Mouse (Mus musculus): ENCODE data around the gene Taok3.

Gene Taok3

DNA sequence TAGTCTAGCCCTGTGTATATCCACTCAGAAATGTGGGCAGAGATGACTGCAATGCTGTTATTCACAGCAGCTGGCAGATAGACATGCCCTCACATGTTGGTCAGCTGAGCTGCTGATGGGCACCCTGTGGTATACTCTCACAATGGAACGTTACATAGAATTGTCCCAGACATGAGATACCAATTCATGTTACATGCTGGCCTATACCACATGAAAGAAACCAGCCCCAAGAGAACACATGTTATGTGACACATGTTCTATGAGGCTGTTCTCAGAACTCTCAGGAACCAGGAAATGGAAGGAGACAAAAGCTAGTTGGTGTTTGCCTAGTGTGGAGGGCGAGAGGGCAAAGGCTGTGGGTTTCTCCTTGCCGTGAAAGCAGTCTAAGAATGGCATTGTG lies 62.5 kb downstream of the Taok3 start:
- DNase-seq (ENCODE audit: low spot score) = no peak

DNA sequence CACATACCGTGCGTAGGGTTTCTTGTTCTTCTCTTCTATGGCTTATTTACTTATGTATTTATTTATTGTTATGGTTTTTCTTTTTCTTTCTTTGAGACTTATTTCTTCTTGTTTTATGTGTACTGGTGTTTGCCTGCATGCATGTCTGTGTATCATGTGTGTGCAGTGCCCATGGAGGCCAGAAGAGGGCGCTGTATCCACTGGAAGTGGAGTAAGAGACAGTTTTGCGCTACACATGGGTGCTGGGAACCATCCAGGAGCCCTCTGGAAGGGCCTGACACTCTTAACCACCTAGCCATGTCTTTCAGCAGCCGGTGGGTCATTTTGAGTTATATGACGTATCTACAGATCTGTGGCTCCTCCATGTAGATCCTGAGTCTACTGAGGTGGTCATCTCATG lies 64.9 kb downstream of the Taok3 start:
- no peak for DNase-seq (ENCODE audit: low spot score)

DNA sequence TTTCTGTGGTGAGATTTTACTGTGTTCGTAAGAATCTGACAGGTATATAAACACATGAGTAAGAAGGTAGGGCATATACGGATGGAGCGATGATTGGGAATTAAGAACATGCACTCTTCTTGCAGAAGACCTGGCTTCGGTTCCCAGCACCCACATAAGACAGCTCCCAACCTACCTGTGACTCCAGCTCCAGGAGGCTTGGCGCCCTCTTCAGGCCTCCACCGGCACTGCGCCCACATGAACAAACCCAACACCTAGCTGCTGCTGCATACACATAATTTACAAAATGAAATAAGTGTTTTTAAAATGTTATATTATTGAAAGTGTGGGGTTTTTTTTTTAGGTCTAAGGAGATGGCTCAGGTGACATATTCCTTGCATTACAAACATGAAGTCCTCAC lies 65.7 kb downstream of the Taok3 start:
- DNase-seq (ENCODE audit: low spot score) = no peak

DNA sequence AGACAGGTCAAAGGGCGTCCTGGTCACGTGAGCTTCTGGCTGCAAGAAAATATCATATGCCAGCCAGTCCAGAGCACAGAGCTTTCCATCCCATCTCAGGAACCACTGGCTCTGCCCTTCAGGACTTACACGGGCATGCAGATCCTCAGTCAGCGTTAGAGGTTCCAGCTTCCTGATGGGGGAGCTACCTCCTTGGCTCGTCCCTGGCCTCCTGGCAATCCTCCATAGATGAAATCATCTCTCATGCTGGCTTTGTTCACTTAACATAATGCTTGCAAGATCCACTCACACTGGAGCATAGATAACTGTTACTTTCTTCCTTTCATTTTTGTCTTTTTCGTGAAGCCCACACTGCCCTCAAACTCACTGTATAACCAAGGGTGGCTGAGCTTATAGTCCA lies 72.1 kb downstream of the Taok3 start:
- no peak for DNase-seq (ENCODE audit: low spot score)

DNA sequence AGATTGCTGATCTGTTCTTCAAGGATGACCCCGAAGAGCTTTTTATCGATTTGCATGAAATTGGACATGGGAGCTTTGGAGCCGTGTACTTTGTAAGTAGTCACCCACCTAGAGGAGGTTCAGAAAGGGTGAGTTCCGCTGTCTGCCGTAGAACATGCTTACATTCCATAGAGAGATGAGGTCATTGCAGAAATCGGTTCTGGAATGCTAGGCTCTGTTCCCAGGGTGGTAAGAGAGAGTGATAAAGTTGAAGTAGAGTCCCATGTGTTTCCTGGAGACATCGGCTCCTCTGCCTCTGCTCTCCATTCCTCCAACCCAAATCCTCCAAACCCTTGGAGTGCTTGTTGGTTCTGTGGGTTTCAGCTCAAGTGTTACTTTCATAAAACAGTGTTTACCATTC lies 73.8 kb downstream of the Taok3 start:
- no peak for DNase-seq (ENCODE audit: low spot score)

DNA sequence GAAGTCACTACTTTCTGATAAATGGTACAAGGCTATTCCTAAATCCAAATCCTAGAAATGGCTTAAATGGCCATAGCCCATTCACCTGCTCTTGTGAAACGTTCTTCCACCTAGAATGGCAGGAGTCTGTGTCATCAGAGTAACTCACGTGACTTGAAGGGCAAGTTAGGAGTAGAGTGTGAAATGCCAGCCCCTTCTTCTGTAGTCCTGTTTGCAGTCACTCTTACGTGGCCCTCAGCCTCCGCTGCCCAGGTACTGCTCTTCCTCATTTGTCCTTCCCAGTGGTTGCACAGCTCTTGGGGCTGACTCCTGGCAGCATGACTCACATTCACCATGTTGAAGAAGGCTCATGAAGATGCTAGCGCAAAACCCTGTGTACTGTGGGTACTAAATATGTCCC lies 74.7 kb downstream of the Taok3 start:
- DNase-seq (ENCODE audit: low spot score) = no peak

DNA sequence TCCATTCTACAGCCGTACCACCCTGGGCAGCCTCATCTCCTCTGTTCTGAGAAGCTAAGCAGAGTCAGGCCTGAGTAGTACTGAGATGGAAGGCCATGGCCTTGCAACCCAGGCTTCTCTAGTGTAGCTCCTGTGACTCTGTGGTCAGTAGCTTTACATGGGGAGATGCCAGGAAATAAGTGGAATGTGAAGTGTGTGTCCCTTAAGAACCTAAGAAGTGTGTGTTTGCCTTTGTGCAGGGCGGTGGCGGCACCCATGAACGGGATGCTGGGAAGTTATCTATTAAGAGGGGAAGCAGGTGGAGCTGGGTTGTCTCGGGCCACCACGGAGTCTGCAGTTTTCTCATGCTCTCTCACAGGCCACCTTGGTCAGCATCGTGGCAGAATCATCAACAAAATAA lies 76.6 kb downstream of the Taok3 start:
- DNase-seq (ENCODE audit: low spot score) = no peak

DNA sequence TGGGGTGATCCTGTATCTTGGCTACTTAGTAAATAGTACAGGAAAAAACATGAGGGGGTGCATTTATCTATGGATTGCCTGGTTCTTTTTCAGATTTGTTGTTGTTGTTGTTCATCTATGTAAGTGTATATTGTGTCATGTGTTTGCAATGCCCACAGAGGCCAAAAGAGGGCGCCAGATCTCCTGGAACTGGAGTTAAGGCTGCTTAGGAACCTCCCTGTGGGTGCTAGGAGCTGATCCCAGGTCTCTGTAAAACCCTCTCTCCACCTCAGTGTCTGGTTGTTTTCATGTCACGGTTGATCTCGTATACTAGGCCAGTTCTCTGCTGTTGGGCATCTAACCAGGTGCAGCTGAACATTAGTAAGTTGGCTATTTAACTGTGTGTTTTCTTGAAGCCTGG lies 78.5 kb downstream of the Taok3 start:
- DNase-seq (ENCODE audit: low spot score) = no peak

DNA sequence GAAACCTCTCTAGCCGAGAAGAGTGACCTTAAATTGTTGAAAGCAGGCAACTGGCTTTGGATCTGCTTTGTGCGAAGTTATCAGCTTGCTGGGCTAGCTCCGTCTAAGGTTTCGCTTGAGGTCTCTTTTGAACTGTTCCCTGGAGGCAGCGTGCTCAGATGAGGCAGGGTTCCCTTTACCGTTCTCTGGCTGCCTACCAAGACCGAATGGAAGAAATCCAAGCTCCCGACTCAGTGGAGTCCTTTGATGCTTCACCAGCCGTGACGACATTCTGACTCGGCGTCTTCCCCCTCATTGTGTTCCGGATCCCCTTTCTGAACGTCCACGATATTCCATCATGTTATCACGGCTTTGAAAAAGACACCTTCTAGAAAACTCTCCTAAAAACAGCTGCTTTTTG lies 87.4 kb downstream of the Taok3 start:
- DNase-seq (ENCODE audit: low spot score) = no peak

DNA sequence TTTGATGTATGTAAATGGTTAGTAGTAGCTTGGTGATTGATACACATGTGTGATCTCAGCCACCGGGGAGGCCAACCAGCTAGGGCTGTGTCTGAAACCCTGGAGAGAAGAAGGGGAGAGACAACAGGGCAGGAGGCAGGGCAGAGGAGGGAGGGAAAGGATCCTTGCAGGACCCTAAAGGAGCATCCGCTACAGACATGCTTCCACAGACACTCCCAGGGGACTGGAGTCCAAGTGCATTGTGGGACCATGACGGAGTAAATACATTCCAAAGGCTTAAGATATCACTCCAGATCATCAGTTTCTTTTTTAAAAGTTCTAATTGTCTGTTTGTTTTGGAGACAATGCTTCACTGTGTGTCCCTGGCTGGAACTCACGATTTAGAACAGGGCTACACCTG lies 94.1 kb downstream of the Taok3 start:
- no peak for DNase-seq (ENCODE audit: low spot score)

DNA sequence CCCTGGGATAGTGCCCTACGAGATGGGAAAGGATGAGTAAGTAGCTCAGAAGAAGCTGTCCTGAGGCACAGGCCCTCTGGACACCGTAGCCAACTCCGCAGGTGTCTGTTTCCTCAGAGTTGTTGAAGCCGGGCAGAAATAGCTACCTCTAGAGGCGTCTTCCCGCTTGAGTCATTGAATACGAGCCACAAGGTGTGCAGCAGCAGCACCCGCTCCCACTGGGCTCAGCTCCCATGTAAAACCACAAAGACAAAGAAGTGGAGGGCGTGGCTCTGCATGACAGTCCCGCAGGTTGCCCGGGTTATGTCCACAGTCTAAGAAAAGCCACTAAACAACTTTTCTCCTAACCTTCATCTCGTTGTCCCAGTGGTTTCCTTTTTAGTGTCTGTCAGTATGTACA lies 111.1 kb downstream of the Taok3 start:
- no peak for DNase-seq (ENCODE audit: low spot score)

DNA sequence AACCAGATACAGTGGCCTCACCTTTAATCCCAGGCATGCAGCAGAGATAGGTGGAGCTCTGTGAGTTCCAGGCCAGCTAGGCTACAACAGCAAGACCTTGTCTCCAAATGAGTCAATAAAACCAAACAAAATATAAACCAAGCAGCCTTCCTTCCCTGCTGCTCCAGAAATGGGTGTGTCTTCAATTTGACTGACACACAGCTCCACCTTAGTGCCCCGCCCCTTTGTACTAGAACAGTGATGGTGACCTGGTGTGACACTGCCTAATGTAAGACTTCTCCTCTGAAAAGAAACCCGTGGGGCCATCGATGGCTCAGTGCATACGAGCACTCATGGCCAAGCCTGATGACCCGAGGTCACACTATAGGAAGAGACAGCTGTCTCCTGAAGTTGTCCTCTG lies 116.6 kb downstream of the Taok3 start:
- no peak for DNase-seq (ENCODE audit: low spot score)

DNA sequence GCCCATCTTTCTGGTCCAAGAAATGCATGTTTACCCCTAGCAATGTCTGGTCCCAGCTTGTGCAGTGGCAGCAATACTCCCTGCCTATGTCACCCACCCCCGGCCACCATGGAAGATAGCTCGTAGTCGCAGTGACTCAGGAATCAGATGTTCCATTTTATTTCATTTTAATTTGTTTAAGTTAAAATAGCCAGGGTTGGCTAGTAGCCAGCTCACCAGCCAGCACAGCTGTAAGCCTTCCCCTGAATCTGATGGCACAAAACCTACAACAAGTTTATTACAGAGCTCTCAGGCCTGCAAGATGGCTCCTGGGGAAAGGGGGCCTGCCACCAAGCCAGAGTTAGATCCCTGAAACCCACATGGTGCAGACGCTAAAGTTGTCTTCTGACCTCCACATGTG lies 119.2 kb downstream of the Taok3 start:
- no peak for DNase-seq (ENCODE audit: low spot score)

DNA sequence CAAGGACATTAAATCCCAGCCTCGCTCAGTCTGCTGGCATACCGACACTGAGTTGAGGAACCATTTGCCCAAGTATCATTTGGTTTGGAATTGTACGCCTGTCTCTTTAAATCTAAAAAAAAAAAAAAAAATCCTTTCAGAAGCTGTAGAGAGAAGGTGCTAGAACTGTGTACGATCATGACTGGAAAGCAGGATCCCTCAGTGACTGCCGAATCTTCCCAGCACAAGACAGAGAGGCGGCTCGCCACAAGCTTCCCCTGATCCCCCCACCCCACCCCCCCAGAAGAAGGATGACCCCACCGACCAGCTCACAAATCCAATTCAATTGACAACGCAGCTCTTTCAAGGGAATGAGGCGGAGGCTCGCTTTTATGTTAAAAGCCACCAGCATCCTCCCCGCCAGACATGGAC lies 120.4 kb downstream of the Taok3 start:
- DNase-seq (ENCODE audit: low spot score) = no peak

DNA sequence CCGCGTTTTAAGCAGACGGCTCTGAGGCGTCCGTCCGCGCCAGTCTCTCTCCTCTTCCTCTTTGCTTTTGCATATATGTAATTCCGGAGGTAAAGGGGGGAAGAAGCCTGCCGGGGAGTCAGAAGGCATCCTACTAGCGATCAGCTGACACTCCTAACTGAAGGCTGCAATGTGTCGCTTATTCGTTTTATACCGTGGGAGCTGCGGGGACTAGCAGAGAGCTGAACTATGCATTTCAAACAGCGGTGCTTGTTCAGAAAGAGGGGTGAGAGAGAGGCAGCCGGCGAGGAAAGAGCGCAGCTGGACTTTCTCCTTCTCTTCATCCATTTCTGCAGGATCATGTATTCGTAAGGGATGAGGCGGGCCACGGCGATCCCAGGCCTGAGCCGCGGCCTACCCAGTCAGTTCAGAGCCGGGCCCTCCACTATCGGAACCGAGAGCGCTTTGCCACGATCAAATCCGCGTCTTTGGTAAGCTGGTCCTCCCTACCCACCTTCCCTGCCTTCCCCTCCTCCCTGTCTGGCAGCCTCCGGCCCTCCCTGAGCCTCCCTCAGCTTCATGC lies 120.9 kb downstream of the Taok3 start:
- DNase-seq (ENCODE audit: low spot score) = peak; percentile 3

DNA sequence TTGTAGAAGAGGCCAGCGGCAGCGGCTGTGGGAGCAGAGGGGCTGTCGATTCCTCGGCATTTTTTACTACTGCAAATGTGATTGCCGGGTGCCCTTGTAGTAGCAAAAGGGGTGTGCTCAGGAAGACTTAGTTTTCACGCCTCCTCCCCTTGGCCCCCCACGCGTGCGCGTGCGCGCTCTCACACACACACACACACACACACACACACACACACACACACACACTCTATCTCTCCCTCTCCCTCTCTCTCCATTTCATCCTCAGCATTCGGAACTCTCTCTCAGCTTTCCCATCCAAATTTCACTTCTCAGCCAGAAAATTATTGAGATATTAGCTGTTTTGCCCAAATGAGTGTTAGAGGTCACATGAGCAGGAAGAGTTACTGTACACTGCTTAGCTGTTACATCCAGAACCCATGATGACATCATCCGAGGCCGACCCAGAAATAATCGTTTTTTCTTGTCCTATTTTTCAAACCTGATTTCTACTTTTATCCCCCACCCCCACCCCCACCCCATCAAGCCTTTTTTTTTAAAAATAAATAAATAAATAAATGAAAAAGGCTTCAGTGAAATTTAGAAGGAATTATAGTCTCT lies 122.1 kb downstream of the Taok3 start:
- DNase-seq (ENCODE audit: low spot score) = no peak

DNA sequence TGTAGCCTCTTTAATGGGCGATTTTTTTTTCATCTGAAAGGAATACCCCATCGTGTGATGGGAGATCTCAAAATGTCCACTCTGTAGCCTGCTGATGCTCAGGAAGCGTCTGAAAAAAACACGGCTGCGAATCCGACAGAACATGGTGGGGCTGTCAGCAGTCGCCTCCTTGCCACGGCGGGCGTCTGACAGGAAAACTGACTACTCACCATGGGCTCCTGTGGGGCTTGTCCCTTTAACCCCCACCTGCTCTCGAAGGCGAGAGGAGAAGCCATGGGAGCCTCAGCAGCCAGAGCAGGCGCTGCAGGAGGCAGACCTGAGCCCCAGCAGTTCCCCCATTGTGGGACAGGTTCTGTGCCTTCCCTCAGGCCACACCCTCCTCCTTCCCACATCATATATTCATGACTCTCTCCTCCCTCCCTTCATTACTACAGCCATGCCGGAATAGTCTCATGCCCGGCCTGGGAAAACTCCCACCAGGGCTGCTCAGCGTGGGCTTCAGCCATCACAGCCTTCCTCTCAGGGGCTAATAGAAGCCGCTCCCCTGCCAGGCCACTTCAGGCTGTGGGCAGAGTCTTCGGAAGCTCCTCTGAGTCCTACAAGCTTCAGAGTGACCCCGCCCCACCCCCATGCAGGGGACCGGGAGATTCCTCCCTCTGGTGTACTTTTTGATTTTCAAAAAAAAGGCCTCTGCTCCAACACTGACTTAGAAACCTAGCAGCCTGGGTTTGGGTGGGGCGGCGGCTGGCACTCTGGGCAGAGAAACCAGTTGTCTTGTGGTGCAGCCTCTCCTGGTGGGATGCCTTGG lies 122.9 kb downstream of the Taok3 start:
- DNase-seq (ENCODE audit: low spot score) = no peak

DNA sequence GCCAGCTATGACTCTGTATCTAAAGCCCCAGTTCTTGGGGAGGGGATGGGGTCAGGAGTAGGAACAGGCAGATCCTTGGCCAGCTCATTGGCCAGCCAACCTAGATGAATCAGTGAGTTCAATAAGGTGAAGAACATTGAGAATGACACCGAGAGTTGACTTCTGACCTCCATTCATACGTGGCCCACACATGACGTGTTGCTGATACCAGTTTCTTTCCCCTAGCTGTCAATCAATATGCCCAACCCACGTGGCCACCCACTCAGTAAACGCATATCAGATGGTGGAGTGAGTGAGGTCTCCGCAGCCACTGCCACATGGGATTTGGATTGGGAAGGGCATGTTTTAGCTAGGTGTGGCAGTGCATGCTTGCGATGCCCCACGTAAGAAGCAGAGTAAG lies 125.2 kb downstream of the Taok3 start:
- no peak for DNase-seq (ENCODE audit: low spot score)

DNA sequence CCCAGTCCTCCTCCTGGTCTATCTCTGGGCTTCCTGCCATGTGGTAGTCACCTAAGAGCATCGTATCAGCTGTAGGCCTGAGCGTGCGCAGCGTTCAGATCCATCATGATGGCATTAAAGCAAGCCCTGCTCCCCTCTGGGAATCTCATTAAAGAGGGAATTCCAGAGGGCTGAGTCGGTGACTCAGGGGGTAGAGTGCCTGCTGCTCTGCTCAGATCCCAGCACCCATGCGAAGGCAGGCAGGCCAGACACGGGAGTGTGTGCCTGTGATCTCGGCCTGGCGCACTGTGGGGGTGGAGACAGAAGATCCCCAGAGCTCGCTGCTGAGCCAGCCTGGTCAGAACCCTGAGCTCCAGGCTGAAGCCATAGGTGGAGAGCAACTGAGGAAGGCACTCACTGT lies 128.4 kb downstream of the Taok3 start:
- DNase-seq (ENCODE audit: low spot score) = no peak

DNA sequence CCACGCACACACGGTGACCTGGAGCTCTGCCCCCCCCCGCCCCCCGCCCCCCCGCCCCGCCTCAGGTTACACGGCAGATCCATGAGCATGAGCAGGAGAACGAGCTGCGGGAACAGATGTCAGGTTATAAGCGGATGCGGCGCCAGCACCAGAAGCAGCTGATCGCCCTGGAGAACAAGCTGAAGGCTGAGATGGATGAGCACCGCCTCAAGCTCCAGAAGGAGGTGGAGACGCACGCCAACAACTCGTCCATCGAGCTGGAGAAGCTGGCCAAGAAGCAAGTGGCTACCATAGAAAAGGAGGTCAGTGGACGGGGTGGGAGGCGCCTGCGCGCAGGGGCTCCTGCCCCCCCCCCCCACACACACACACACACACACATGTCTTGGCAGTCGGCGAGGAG lies 130.9 kb downstream of the Taok3 start:
- DNase-seq (ENCODE audit: low spot score) = no peak

DNA sequence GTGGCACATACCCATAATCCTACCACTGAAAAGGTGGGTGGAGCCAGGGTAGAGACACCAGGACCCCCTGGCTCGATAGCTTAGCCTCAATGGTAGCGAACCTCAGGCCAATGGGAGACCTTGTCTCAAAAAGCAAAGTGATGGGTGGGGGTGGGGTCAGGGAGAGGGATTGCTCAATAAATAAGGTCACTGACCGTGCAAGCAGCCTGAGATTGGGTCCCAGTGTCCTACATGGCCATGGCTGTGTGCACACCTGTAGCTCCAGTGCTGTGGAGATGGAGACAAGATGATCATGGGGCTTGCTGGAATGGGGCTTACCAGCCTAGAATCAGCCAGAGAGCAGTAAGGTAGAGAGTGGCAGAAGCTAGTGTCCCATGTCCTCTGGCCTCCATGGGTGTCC lies 131.8 kb downstream of the Taok3 start:
- no peak for DNase-seq (ENCODE audit: low spot score)

DNA sequence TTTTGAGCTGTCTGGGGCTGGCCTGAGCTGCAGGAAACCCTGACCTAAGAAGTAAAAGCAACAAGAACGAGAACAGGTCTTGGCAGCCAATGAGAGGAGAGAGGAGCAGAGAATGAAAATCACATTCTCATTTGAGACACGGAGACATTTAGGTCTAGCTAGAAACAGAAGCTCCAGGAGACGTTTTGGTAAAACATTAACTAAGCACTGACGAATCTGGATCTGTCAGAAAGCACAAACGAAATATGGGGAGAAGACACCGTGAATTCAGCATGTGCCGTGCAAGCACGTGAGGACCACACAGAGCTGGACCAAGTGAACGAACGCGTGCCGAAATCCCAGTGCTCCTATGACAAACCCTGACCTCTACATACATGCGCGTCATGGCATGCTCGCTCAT lies 138.3 kb downstream of the Taok3 start:
- DNase-seq (ENCODE audit: low spot score) = no peak

DNA sequence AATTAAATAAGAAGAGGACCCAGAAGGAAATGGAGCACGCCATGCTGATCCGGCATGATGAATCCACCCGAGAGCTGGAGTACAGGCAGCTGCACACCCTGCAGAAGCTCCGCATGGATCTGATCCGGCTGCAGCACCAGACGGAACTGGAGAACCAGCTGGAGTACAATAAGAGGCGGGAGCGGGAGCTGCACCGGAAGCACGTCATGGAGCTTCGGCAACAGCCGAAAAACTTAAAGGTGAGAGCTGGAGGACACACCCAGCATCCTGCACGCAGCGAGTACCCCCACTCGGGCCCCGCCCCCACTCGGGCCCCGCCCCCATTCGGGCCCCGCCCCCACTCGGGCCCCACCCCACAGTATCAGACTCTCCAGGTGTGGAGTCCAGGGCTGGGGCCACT lies 143.6 kb downstream of the Taok3 start:
- no peak for DNase-seq (ENCODE audit: low spot score)

DNA sequence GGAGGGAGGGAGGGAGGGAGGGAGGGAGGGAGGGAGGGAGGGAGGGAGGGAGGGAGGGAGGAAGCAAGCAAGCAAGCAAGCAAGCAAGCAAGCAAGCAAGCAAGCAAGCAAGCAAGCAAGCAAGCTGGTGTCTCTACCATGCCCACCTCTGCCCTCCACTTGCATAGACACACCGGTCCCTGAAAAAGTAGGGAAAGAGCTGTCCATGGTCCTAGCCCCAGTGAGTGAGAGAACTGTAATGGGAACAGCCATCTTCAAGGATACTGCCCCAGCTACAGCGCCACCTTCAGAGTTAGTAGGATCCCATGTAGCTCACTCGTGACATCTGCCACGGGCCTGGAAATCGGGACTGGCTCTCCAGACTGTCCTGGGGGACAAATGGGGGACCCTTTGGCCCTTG lies 144.8 kb downstream of the Taok3 start:
- no peak for DNase-seq (ENCODE audit: low spot score)
